In the genomic region with DNA sequence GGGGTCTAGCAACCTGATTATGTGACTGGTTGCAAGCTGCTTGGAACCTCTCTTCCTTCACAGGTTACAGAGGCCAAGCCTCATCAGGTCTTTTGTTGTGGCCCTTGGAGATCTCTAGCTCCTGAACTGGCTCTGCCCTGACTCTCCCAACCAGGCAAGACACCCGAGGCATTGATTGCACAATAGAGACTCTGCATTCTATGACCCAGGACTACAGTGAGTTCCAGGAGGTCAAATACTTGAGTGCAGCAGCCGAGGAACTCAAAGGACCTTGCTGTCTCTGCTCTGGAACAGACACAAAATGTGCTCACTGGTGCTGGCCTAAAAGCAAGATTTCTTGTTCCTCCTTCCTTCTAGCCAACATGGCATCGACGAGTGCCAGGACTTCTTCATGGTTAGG, we compare ENCODE assay signal across 22 mouse cellular contexts. TPM values are rescaled to one million over a fixed set of nuclear protein-coding genes. Genes with fewer than 3 reads are reported as not detected.
"Had no signal": no experiment of that assay in that cellular context is flagged by ENCODE, and none has a peak within 500 bp of the region (broad histone marks: within the 10 kb centered on the region; RNA-seq: fewer than 3 reads in every experiment).

No protein-coding gene starts in this region.

- DNase-seq: kidney, adult 9 months; kidney, postnatal 10 days; liver, embryonic 13.5 days; liver, postnatal 0 days; midbrain, embryonic 14.5 days; right cerebral cortex, adult 18-20 months; spleen, adult 18-20 months; thymus, adult 18-20 months; thymus, postnatal 14 days had no signal

- H3K4me2 ChIP-seq: liver, embryonic 13.5 days; neural tube, embryonic 15.5 days had no signal

- H3K27ac ChIP-seq: limb, embryonic 10.5 days; liver, embryonic 13.5 days; neural tube, embryonic 15.5 days had no signal

- H3K36me3 ChIP-seq: limb, embryonic 10.5 days; liver, embryonic 13.5 days; neural tube, embryonic 15.5 days had no signal

- H3K4me1 ChIP-seq: limb, embryonic 10.5 days; liver, embryonic 13.5 days; neural tube, embryonic 15.5 days had no signal

- H3K9ac ChIP-seq: liver, embryonic 13.5 days; liver, postnatal 0 days; neural tube, embryonic 15.5 days had no signal

- H3K9me3 ChIP-seq: limb, embryonic 10.5 days; liver, embryonic 13.5 days; neural tube, embryonic 15.5 days had no signal

- ATAC-seq: intestine, embryonic 16.5 days; liver, postnatal 0 days had no signal

- H3K27me3 ChIP-seq: neural tube, embryonic 15.5 days had no signal

- H3K4me3 ChIP-seq: limb, embryonic 10.5 days; liver, embryonic 13.5 days; myocyte; neural tube, embryonic 15.5 days had no signal

RNA-seq across cellular contexts. Expression of a gene that starts 3.5 kb away (rescaled TPM):
- total RNA-seq: layer of hippocampus, adult 8-10 months; layer of hippocampus, postnatal 14 days; left cerebral cortex, adult 18-20 months; left cerebral cortex, postnatal 14 days; megakaryocyte progenitor cell, adult 5-6 weeks had no signal
- polyA plus RNA-seq: intestine, embryonic 16.5 days; limb, embryonic 10.5 days; limb, embryonic 14.5 days; liver, embryonic 13.5 days; liver, postnatal 0 days; lung, embryonic 16.5 days; midbrain, embryonic 14.5 days; myocyte; neural tube, embryonic 11.5 days; neural tube, embryonic 15.5 days; stomach, embryonic 14.5 days had no signal

RNA-seq across cellular contexts. Expression of a gene that starts 15.2 kb away (rescaled TPM):
- total RNA-seq: left cerebral cortex, postnatal 14 days; megakaryocyte progenitor cell, adult 5-6 weeks had no signal
- polyA plus RNA-seq: limb, embryonic 10.5 days; liver, embryonic 13.5 days; liver, postnatal 0 days; lung, embryonic 16.5 days; midbrain, embryonic 14.5 days; neural tube, embryonic 11.5 days; neural tube, embryonic 15.5 days had no signal

RNA-seq across cellular contexts. Expression of a gene that starts 38.6 kb away (rescaled TPM):
- total RNA-seq: layer of hippocampus, adult 8-10 months; layer of hippocampus, postnatal 14 days; left cerebral cortex, adult 18-20 months; left cerebral cortex, postnatal 14 days; megakaryocyte progenitor cell, adult 5-6 weeks had no signal
- polyA plus RNA-seq: limb, embryonic 10.5 days; liver, embryonic 13.5 days; liver, postnatal 0 days; lung, embryonic 16.5 days; midbrain, embryonic 14.5 days; neural tube, embryonic 11.5 days; neural tube, embryonic 15.5 days; stomach, embryonic 14.5 days had no signal
